Mouse (Mus musculus) embryo, embryonic 11 days (tissue): ENCODE results near the gene Tmem170.

Experiments
- DNase-seq: peaks from one replicate; pipeline ENCODE4 v3.0.0-alpha.2; 2015

Gene Tmem170

GRCm38 (mm10) chr8:111876355-111876948 is at the start of gene Tmem170:
TSS of gene Tmem170 (minus strand) at chr8:111876750.
- peak; percentile 98 for DNase-seq

GRCm38 (mm10) chr8:111924976-111925375 is 48.4 kb upstream of the Tmem170 start:
- no peak for DNase-seq

- peak; percentile 70 for DNase-seq
Measured at GRCm38 (mm10) chr8:111923383-111923804, 46.8 kb upstream of the Tmem170 start.

- DNase-seq, result no peak
Measured at GRCm38 (mm10) chr8:111920971-111921370, 44.4 kb upstream of the Tmem170 start.

- DNase-seq, result no peak
Measured at GRCm38 (mm10) chr8:111919663-111920062, 43.1 kb upstream of the Tmem170 start.

- peak; percentile 55 for DNase-seq
Measured at GRCm38 (mm10) chr8:111912860-111913432, 36.4 kb upstream of the Tmem170 start.

- no peak for DNase-seq
Measured at GRCm38 (mm10) chr8:111911572-111911971, 35.0 kb upstream of the Tmem170 start.

GRCm38 (mm10) chr8:111909621-111910450 is 33.3 kb upstream of the Tmem170 start, which contains the start of gene Chst5:
TSS of gene Chst5 (minus strand) at chr8:111910447.
- DNase-seq, result peak; percentile 65

- DNase-seq, result no peak
Measured at GRCm38 (mm10) chr8:111905500-111906121, 29.1 kb upstream of the Tmem170 start.

- peak; percentile 57 for DNase-seq
Measured at GRCm38 (mm10) chr8:111902080-111902479, 25.5 kb upstream of the Tmem170 start.

- DNase-seq, result no peak
Measured at GRCm38 (mm10) chr8:111898586-111898985, 22.0 kb upstream of the Tmem170 start.

- no peak for DNase-seq
Measured at GRCm38 (mm10) chr8:111894955-111895354, 18.4 kb upstream of the Tmem170 start.

GRCm38 (mm10) chr8:111892615-111893014 is 16.1 kb upstream of the Tmem170 start:
- no peak for DNase-seq

GRCm38 (mm10) chr8:111891983-111892382 is 15.4 kb upstream of the Tmem170 start:
- peak; percentile 48 for DNase-seq

GRCm38 (mm10) chr8:111890911-111891303 is 14.4 kb upstream of the Tmem170 start:
- no peak for DNase-seq

GRCm38 (mm10) chr8:111889931-111890910 is 13.7 kb upstream of the Tmem170 start:
- no peak for DNase-seq

GRCm38 (mm10) chr8:111888091-111888650 is 11.6 kb upstream of the Tmem170 start:
- DNase-seq, result no peak

GRCm38 (mm10) chr8:111887479-111887878 is 10.9 kb upstream of the Tmem170 start:
- DNase-seq, result no peak

- DNase-seq, result no peak
Measured at GRCm38 (mm10) chr8:111883615-111884014, 7.1 kb upstream of the Tmem170 start.

- DNase-seq, result peak; percentile 74
Measured at GRCm38 (mm10) chr8:111881591-111881990, 5.0 kb upstream of the Tmem170 start.

- DNase-seq, result no peak
Measured at GRCm38 (mm10) chr8:111877711-111878110, 1.2 kb upstream of the Tmem170 start.

GRCm38 (mm10) chr8:111875758-111876157 is 792 bp downstream of the Tmem170 start:
- DNase-seq, result no peak
